Mouse (Mus musculus): ENCODE results near the gene Pbx4. TPM values are rescaled to one million over a fixed set of nuclear protein-coding genes. Genes with fewer than 3 reads are reported as not detected.

Gene Pbx4
- polyA plus RNA-seq, 1 experiment from 2014 or later, result 61.2 TPM

DNA sequence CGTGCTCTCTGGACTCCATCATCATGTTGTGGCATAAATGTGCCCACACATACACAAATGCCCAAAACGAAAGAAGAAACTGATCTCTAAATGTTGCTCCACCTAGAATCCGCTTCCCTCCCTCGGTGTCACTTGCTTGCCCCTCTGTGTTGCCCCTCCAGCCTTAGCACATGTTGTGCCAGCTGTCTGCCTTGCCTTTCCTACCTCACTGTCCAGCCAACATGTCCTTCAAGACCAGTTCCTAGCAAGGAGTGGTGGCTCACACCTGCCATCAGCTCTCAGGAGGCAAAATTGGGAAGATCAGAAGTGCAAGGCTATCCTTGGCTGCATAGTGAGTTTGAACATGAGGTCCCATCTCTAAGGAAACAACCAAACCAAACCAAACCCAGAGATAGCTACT is 45.1 kb downstream of the Pbx4 start:
- Histone ChIP-seq H3K4me1 (peaks cover 28% of the 10 kb centered on the region), H3K9me3 (replicated peaks) (no peaks in the 10 kb centered on the region), H3K27ac (replicated peaks) (no peak overlapping the region), H3K27me3 (replicated peaks) (peaks cover 50% of the 10 kb centered on the region), H3K9ac (replicated peaks) (no peak overlapping the region), H3K4me2 (no peak overlapping the region), H3K4me3 (replicated peaks) (no peak overlapping the region), H3K36me3 (no peaks in the 10 kb centered on the region; the same call in 1 of the 2 replicates)
- 87% methylated on average over 4 of the region's 4 CpGs for WGBS
- no peak for ATAC-seq (ENCODE audit: low FRiP score)

DNA sequence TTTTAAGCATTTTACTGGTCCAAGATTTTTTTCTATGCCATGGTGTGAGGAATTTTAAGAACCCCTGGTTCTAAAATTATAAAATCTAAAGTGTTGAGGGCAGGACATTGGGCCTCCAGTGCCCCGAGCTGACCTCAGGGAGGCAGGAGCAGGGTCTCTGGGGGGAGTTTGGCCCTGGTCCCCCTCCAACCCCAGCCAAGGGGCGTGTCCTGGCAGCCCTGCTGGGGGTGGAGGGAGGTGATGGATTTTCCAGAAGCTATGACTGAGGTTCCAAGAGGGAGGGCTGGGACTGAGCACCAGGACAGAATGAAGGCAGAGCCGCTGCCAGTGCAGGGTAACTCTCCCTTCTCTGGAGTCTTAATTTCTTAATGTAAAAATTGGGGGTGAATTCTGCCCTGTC is 45.7 kb downstream of the Pbx4 start:
- Histone ChIP-seq H3K27ac (replicated peaks) (no peak overlapping the region), H3K36me3 (no peaks in the 10 kb centered on the region), H3K9ac (replicated peaks) (no peak overlapping the region), H3K4me2 (no peak overlapping the region), H3K4me3 (replicated peaks) (no peak overlapping the region), H3K9me3 (replicated peaks) (no peaks in the 10 kb centered on the region), H3K4me1 (peaks cover 34% of the 10 kb centered on the region), H3K27me3 (replicated peaks) (peaks cover 56% of the 10 kb centered on the region)
- WGBS, result 62% methylated on average over 3 of the region's 3 CpGs
- ATAC-seq (ENCODE audit: low FRiP score), result no peak

DNA sequence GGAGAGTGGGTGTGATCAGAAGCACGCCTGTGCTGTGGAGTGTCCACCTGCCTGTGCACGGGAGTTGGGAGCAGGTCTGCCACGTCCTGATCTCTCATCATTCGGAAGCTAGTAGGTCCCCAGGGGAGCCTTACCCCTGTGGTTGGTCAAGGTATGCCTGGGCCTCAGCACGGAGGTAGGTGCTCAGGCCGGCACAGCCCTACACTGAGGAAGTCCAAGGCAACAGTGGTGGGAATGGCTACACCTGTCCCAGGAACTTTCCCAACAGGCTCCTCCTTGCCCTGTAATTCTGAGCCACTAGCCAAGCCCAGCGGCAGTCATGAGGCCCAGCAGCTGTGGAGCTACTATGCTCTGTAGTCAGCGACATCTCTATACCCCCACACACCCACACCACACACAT is 47.4 kb downstream of the Pbx4 start:
- H3K4me3 ChIP-seq (replicated peaks), result no peak overlapping the region
- ATAC-seq (ENCODE audit: low FRiP score), result no peak
- no peaks in the 10 kb centered on the region for H3K9me3 ChIP-seq (replicated peaks)
- H3K9ac ChIP-seq (replicated peaks), result no peak overlapping the region
- no peaks in the 10 kb centered on the region for H3K36me3 ChIP-seq
- 56% methylated on average over 8 of the region's 8 CpGs for WGBS
- no peak overlapping the region for H3K27ac ChIP-seq (replicated peaks)
- peaks cover 38% of the 10 kb centered on the region for H3K4me1 ChIP-seq
- peak overlapping the region; percentile 56; the same call in 1 of the 2 replicates for H3K4me2 ChIP-seq
- peaks cover 72% of the 10 kb centered on the region for H3K27me3 ChIP-seq (replicated peaks)

DNA sequence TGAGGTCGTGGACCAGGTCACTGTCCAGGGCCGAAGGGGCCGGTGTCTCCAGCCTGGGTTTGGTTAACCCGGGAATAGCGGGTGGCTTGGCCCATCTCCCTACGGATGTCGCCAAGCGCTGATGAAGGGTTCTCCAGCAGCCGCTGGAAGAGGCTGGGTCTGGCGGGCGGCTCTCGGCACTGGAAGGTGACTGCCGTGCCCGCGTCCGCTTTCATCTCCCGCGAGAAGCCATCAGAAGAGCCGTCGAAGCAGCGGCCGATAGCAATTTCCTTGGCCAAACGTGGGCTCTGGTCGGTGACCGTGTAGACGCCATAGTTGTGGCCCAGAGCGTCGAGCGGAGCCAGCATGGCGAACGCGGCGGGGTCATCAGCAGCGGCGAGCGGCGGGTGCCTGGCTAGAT is 48.5 kb downstream of the Pbx4 start:
- Histone ChIP-seq H3K27ac (replicated peaks) (no peak overlapping the region), H3K36me3 (no peaks in the 10 kb centered on the region), H3K9me3 (replicated peaks) (no peaks in the 10 kb centered on the region), H3K4me1 (peaks cover 42% of the 10 kb centered on the region), H3K4me2 (peak overlapping the region; percentile 56), H3K4me3 (replicated peaks) (peak overlapping the region; percentile 49), H3K27me3 (replicated peaks) (peaks cover 84% of the 10 kb centered on the region), H3K9ac (replicated peaks) (no peak overlapping the region)
- ATAC-seq (ENCODE audit: low FRiP score), result no peak
- 13% methylated on average over 37 of the region's 37 CpGs for WGBS

DNA sequence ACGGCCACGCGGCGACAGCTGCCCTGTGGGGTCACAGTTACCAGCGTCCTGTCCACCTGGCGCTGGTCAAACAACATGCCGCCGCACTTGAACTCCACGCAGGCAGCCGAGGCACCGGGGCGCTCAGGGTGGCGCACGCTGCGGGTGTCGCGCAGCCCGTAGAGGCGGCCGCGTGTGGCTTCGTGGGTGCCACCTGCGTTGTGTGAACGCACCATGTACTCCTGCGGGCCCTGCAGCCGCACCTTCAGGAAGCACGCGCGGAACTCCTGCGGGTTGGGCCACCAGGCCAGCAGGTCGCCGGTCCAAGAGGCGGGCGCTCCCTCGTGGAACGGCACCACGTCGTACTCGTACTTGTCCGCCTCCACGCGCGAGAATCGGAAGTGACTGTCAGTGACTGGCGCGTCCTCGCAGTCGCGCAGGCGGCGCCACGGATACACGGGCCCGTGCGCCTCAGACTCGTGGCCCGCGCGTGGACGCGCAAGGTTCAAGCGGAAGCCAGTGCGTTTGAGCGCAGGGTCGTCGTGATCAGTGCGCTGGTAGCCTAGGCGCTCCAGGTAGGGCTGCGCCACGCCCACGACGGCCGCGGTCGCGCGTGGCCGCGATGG is 49.1 kb downstream of the Pbx4 start:
- WGBS, result 19% methylated on average over 79 of the region's 79 CpGs
- Histone ChIP-seq H3K36me3 (no peaks in the 10 kb centered on the region), H3K9ac (replicated peaks) (peak overlapping the region; percentile 15; the same call in 1 of the 2 replicates), H3K27ac (replicated peaks) (no peak overlapping the region), H3K4me1 (peaks cover 45% of the 10 kb centered on the region), H3K9me3 (replicated peaks) (no peaks in the 10 kb centered on the region), H3K4me2 (peak overlapping the region; percentile 56), H3K4me3 (replicated peaks) (peak overlapping the region; percentile 49), H3K27me3 (replicated peaks) (peaks cover 89% of the 10 kb centered on the region)
- ATAC-seq (ENCODE audit: low FRiP score), result peak; percentile 27; the same call in 1 of the 2 replicates

DNA sequence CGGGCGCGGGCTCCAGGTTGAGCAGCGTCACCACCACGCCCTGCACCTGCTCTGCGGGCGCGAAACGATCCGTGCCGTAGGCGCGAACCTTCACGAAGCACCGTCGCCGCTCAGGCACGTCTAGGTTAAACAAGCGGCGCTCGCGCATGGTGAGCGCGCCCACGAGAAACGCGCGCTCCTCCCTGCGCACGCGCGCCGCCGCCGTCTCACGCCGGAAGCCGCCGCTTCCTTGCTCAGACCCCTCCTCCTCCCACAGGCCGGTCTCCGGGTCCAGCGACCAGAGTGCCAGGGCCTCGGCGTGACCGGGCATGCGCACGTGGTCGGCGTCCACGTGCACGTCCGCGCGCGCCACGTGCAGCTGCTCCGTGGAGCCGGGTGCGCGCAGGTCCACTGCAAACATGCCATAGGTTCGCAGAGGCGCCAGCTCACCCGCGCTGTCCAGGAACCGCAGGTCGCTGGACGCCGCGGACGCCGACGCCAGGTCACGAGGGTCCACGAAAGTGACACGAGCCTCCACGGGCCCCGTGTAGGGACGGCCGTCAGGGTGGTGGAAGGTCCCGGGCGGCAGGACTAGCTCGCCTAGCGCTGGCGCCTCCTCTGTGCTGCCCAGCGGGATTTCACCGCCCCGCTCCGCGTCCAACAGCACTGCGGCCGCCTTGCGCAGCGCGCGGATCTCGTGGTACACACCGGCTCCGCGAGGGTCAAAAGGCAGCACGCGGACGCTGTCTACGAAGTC is 49.9 kb downstream of the Pbx4 start:
- H3K27me3 ChIP-seq (replicated peaks), result peaks cover 91% of the 10 kb centered on the region
- peak; percentile 77 for ATAC-seq (ENCODE audit: low FRiP score)
- H3K9me3 ChIP-seq (replicated peaks), result no peaks in the 10 kb centered on the region
- peak overlapping the region; percentile 49 for H3K4me3 ChIP-seq (replicated peaks)
- H3K4me2 ChIP-seq, result peak overlapping the region; percentile 56
- H3K36me3 ChIP-seq, result no peaks in the 10 kb centered on the region
- WGBS, result 5% methylated on average over 102 of the region's 103 CpGs
- no peak overlapping the region for H3K27ac ChIP-seq (replicated peaks)
- H3K4me1 ChIP-seq, result peaks cover 51% of the 10 kb centered on the region
- peak overlapping the region; percentile 34; the same call in 1 of the 2 replicates for H3K9ac ChIP-seq (replicated peaks)

DNA sequence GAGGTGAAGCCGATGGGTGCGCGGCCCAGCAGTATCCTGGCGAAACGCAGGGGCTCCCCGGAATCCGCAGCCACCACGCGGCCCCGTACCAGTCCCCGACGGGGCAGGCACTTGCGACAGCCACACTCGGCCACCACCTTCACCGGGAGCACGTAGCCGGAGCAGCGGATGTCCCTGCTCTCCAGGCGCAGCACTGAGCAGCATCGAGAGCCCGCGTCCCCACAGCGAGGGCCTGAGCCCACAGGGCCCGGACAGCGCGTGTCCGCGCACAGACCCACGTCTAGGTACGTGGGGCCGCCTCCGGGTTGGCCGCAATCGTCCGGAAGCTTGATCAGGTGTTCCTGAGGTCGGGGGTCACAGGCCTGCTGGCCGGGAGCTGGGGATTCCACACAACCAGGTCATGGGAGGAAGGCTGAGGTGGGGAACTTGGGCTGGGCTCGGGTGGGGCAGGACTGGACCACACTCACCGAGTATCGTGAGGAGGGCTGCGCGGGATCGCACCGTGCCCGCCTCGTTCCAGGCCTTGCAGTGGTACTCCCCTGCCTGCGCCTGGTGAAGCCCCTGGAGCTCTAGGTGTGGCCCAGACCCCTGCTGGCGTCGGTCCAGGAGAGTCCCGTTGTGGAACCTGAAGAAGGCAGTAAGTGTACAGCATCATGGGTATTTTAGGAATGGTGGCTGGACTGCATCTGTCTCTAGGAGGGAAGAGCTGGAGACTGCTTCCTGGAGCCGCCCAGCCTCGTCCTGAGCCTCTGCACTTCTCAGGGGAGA is 50.7 kb downstream of the Pbx4 start:
- Histone ChIP-seq H3K4me3 (replicated peaks) (peak overlapping the region; percentile 49), H3K27me3 (replicated peaks) (peaks cover 97% of the 10 kb centered on the region), H3K9me3 (replicated peaks) (no peaks in the 10 kb centered on the region), H3K4me2 (peak overlapping the region; percentile 56), H3K27ac (replicated peaks) (no peak overlapping the region), H3K36me3 (no peaks in the 10 kb centered on the region), H3K4me1 (peaks cover 59% of the 10 kb centered on the region), H3K9ac (replicated peaks) (0 out of 2 replicates have a peak overlapping the region, but pooled peaks have one; percentile 34)
- no peak for ATAC-seq (ENCODE audit: low FRiP score)
- 15% methylated on average over 52 of the region's 52 CpGs for WGBS

DNA sequence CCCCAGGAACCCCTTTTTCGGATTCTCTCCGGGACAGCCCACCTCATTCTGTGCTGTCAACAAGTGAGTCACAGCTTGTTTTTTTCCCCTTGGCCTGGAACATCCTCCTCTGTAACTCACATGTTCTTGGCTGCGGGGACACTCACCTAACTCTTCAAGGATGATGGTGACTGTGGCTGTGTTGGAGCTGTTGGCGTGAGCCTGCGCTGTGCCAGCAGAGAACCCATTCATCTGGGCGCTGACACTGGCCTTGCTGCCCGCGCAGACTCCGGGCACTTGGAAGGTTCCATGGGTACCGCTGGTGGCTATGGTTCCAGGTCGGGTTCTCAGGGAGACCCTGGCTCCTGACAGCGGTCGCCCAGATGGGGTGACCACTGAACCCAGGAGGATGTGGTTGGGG is 51.9 kb downstream of the Pbx4 start:
- no peak for ATAC-seq (ENCODE audit: low FRiP score)
- Histone ChIP-seq H3K27ac (replicated peaks) (no peak overlapping the region), H3K4me1 (peaks cover 70% of the 10 kb centered on the region), H3K36me3 (no peaks in the 10 kb centered on the region), H3K9ac (replicated peaks) (no peak overlapping the region), H3K9me3 (replicated peaks) (no peaks in the 10 kb centered on the region), H3K4me3 (replicated peaks) (no peak overlapping the region), H3K4me2 (no peak overlapping the region), H3K27me3 (replicated peaks) (peaks cover 99% of the 10 kb centered on the region)
- WGBS, result 54% methylated on average over 13 of the region's 13 CpGs

DNA sequence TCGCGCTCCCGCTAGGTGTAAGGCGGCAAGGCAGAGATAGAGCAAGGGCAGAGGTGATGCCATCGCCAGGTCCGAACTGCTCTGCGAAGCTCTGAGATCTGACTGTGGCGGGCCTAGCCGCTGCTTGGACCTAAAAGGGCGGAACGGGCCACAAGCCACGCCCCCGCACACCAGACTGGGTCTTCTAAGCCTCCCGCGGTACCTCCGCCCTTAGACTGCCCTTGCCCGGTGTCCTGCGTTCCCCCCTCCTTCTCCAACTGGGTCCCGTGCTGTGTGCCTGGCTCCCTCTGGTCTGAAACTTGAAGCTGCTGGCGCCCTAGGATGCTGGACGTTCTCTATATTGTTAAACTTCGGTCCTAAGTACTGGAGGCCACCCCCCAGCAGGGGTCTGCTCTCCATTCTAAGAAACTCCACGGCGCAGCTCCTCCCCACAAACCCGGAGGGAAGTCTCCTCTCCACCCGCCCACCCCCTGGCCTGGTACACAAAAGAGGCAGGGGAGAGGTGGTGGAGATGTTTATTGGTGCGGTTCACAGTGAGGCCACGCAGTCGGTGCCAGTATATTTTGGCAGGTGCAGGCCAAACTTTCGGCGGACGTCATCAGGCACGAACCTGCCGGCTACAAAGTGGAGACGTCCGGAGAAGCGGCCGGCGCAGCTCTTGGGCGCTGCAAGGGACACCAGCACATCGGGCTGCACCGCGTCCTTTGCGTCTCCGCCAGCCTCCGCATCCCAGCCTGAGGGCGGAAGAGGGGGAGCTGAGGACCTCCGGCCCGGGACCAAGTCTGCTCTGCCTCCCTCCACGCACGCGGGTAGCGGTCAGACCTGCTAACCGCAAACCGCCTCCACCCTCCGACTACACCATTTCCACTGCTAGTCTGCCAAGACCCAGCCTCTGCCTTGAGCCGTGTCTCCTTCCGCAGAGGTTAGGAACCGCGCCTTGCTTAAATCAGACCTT is 55.3 kb downstream of the Pbx4 start, which contains the start of gene Cilp2:
Gene Cilp2 (minus strand): TSS at position 399 of the 955 bp plus-strand sequence.
- Histone ChIP-seq H3K36me3 (no peaks in the 10 kb centered on the region), H3K27me3 (replicated peaks) (peaks cover 79% of the 10 kb centered on the region), H3K4me1 (peaks cover 49% of the 10 kb centered on the region), H3K4me3 (replicated peaks) (peak within 1 kb of the TSS; percentile 24), H3K27ac (replicated peaks) (no peak within 1 kb of the TSS), H3K9ac (replicated peaks) (no peak within 1 kb of the TSS), H3K4me2 (peak within 1 kb of the TSS; percentile 55), H3K9me3 (replicated peaks) (no peaks in the 10 kb centered on the region)
- 1% methylated on average over 59 of the region's 60 CpGs for WGBS
- no peak for ATAC-seq (ENCODE audit: low FRiP score)

DNA sequence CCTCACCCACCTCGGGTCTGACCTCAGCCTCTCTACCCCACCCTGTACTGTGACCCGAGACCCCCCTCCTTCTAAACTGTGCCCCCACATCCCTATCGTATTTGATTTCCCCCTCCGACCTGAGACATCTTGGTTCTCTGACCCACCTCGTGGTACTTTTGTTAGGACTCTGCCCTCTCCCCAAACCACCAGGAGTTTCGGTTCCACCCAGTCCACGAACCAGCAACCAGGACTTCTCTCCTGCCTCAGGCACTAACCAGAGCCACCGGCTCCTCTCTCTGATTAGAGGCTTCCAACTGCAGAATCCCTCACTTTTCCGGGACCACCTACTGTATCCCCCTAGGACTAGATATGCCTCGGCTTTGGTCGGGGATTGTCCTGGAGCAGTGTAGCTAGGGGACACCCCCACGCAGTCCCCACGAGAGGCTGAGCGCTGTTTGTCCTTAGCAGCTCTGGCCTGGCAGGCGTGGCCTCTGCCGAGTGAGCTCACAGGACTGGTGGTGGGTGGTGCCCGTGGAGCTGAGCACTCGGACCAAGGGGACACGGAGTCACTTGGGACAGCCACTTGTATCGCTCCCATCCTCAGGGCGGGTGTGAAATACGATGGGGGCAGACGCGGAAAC is 56.1 kb downstream of the Pbx4 start:
- H3K9ac ChIP-seq (replicated peaks), result no peak overlapping the region
- 6% methylated on average over 24 of the region's 24 CpGs for WGBS
- H3K4me1 ChIP-seq, result peaks cover 41% of the 10 kb centered on the region
- ATAC-seq (ENCODE audit: low FRiP score), result no peak
- no peaks in the 10 kb centered on the region for H3K9me3 ChIP-seq (replicated peaks)
- peak overlapping the region; percentile 24 for H3K4me3 ChIP-seq (replicated peaks)
- H3K27me3 ChIP-seq (replicated peaks), result peaks cover 71% of the 10 kb centered on the region
- H3K4me2 ChIP-seq, result peak overlapping the region; percentile 55
- no peak overlapping the region for H3K27ac ChIP-seq (replicated peaks)
- no peaks in the 10 kb centered on the region for H3K36me3 ChIP-seq

Measured in neural tube, embryonic 15.5 days (tissue).